Mouse (Mus musculus) G1E (cell line): ENCODE measurements around the gene Fam71e1.

ENCODE experiments used
- CTCF ChIP-seq: IDR thresholded peaks from 2 replicates; pipeline ENCODE4 v1.5.1; 2012; ENCODE audit warnings: low read depth, low read length, inconsistent platforms, mixed read lengths
- GATA1 ChIP-seq: IDR thresholded peaks from 2 replicates; pipeline ENCODE4 v1.6.1; 2012; ENCODE audit warnings: borderline replicate concordance, low read length, inconsistent platforms, mixed read lengths
- GATA2 ChIP-seq: IDR thresholded peaks from 2 replicates; pipeline ENCODE4 v1.6.1; 2012; ENCODE audit warnings: low read depth, low read length, inconsistent platforms, borderline replicate concordance
- POLR2AphosphoS5 ChIP-seq: IDR thresholded peaks from 2 replicates; pipeline ENCODE4 v1.6.1; 2012; ENCODE audit warnings: low read depth, low read length, inconsistent platforms; ENCODE audit not compliant: insufficient replicate concordance

DNA sequence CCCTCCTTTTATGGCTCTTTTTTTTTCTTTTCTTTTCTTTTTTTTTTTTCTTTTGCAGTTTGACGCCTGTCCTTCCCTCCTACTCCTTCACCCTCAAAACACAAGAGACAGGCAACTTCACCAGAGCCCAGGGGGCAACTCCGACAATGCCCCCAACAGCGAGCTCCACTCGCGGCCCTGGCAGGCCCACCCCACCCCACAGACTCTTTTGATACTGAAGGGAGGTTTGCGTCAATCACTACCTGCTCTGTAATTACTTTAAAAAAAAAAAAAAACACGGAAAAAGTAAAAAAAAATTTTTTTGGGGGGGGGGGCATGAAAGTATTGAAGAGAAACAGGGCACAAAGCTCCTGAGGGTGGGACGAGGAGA, 33.3 kb upstream of the Fam71e1 start:
- no peak for TF ChIP-seq CTCF
- TF ChIP-seq GATA1, result no peak
- TF ChIP-seq POLR2AphosphoS5, result no peak
- no peak for TF ChIP-seq GATA2
